Mouse (Mus musculus): ENCODE measurements at regions not wholly inside any gene's neighbourhood (a gene's known extent, or its start where the extent isn't known, plus 50 kb on each side); places are given as distances from the start of the nearest gene placed in this dataset.

DNA sequence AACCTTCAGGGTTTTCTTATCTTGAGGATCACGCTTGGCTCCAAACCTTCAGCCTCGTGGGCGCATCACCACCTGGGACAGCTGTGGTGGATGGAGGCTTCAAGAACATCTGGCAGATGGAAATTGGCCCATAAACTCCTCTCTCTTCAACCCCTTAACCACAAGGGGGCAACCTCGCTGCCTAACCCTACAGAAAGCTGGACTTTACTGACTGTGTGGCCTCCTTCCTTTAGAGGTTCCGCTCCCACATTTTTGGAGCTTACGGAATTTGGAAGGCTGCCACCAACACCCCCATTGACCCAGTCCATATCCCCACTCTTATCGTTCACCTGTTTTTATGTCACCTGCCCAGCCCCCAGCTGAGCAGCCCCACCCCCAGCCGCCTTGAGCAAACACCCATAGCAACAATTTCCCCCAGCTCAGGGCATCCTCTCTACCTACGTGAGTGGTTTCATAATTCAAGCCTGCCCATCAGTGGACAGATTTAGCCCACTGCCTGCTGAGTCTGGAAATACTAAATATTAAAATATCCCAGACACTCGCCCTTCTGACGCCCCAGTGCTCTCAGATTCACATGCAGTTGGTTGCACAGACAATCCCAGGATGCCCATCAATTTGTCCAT, 167.0 kb upstream of the Slc22a22 start:
- H3K4me1 ChIP-seq (replicated peaks): no peaks in the 10 kb centered on the region
- 49% methylated on average over 11 of the region's 11 CpGs for WGBS
- H3K27ac ChIP-seq: no peak overlapping the region
- no peaks in the 10 kb centered on the region for H3K27me3 ChIP-seq
- no peaks in the 10 kb centered on the region for H3K9me3 ChIP-seq (replicated peaks)
- no peak overlapping the region for H3K9ac ChIP-seq
- no peak for ATAC-seq (replicated peaks; ENCODE audit: insufficient number of reproducible peaks, insufficient read depth, low FRiP score, low read depth)
- H3K36me3 ChIP-seq: no peaks in the 10 kb centered on the region
- no peak overlapping the region for H3K4me3 ChIP-seq
- H3K4me2 ChIP-seq: no peak overlapping the region

DNA sequence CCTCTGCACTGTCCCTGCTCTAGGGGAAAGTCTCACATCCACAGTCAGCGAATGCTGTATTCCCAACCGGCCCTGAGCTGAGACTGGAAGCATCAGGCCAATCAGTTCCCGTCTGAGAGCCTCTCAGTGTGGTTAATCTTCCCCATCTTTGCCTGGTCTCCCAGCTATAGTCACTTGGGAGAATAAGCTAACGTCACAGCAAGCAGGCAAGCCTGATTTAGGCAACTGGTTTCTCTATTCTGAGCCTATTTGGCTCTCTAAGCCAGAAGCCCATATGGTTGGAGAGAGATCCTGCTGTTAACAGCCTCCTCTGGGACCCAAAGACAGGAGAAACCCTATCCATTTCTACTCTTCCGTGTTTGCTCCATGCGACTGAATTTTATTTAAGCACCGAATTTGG, 161.7 kb upstream of the Slc22a22 start:
- H3K4me3 ChIP-seq: no peak overlapping the region
- no peaks in the 10 kb centered on the region for H3K9me3 ChIP-seq (replicated peaks)
- no peaks in the 10 kb centered on the region; the same call in 1 of the 2 replicates for H3K27me3 ChIP-seq
- no peak overlapping the region for H3K9ac ChIP-seq
- no peaks in the 10 kb centered on the region for H3K4me1 ChIP-seq (replicated peaks)
- no peak overlapping the region for H3K4me2 ChIP-seq
- H3K27ac ChIP-seq: no peak overlapping the region
- no peaks in the 10 kb centered on the region for H3K36me3 ChIP-seq
- ATAC-seq (replicated peaks; ENCODE audit: insufficient number of reproducible peaks, insufficient read depth, low FRiP score, low read depth): no peak
- WGBS: 68% methylated on average over 7 of the region's 7 CpGs

DNA sequence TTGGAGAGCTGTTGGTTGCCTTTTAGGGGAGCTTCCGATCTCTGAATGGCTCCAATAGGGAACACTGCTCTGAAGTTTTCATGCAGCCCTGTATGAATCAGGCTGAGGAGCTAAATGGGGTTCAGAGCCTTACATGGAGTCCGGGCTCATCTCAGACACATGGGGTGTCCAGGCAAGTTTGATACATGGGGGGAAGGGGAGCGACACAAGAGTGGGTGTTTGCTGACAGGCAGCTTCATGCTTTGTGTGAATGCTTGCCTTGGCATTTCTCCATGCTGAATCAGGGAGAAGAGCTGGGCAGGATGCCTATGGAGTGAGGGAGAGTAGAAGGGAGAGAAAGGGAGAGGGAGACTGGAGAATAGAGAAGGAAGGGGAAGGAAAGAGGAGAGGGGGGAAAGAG, 155.6 kb upstream of the Slc22a22 start:
- no peak overlapping the region for H3K4me2 ChIP-seq
- H3K4me3 ChIP-seq: no peak overlapping the region
- no peaks in the 10 kb centered on the region for H3K4me1 ChIP-seq (replicated peaks)
- H3K9me3 ChIP-seq (replicated peaks): no peaks in the 10 kb centered on the region
- H3K36me3 ChIP-seq: no peaks in the 10 kb centered on the region
- WGBS: 68% methylated on average over 3 of the region's 3 CpGs
- no peak for ATAC-seq (replicated peaks; ENCODE audit: insufficient number of reproducible peaks, insufficient read depth, low FRiP score, low read depth)
- H3K27me3 ChIP-seq: no peaks in the 10 kb centered on the region
- no peak overlapping the region for H3K27ac ChIP-seq
- no peak overlapping the region for H3K9ac ChIP-seq

DNA sequence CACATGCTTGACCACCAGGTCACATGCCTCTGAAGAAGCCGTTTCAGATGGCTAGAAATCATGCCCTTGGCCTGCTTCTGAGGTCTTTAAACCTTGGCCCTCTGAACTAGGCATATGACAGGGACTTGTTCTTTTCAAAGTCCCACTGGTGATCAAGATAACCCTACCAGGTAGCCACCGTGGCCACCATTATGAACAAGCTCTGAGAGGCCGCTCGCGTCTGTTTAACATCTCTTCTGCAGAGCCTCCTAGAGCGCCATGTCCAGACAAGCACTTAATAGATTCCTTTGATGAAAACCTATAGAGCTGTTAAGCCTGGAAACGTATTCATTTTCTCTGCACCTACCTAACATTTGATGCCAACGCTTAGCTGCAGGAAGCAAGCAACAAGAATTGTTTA, 155.1 kb upstream of the Slc22a22 start:
- Histone ChIP-seq H3K4me3 (no peak overlapping the region), H3K27me3 (no peaks in the 10 kb centered on the region), H3K36me3 (no peaks in the 10 kb centered on the region), H3K4me2 (no peak overlapping the region), H3K9ac (no peak overlapping the region), H3K4me1 (replicated peaks) (no peaks in the 10 kb centered on the region), H3K9me3 (replicated peaks) (no peaks in the 10 kb centered on the region), H3K27ac (no peak overlapping the region)
- no peak for ATAC-seq (replicated peaks; ENCODE audit: insufficient number of reproducible peaks, insufficient read depth, low FRiP score, low read depth)
- 80% methylated on average over 8 of the region's 8 CpGs for WGBS

DNA sequence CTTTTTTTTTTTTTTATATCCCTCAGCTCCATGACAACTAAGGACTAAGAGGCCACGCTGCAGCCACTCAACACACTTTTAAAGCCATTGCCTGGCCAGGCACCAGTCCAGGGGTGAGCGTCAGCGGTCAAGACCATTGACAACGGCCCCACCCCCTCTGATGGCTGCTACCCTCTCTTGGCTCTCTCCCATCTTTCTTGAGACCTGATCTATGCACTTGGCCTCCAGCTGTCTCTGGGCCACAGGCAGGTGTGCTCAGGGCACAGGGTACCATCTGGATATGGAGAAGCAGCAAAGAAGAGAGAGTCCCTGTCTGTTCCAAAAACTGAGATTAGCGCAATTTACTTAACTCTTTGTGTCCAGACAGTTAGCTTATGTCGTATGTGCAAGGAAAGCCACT, 141.0 kb upstream of the Slc22a22 start:
- no peaks in the 10 kb centered on the region for H3K36me3 ChIP-seq
- H3K9me3 ChIP-seq (replicated peaks): no peaks in the 10 kb centered on the region
- WGBS: 67% methylated on average over 6 of the region's 6 CpGs
- H3K4me3 ChIP-seq: no peak overlapping the region
- H3K4me1 ChIP-seq (replicated peaks): no peaks in the 10 kb centered on the region
- no peaks in the 10 kb centered on the region for H3K27me3 ChIP-seq
- H3K4me2 ChIP-seq: no peak overlapping the region
- ATAC-seq (replicated peaks; ENCODE audit: insufficient number of reproducible peaks, insufficient read depth, low FRiP score, low read depth): 0 out of 2 replicates have a peak, but pooled peaks have one; percentile 31
- H3K9ac ChIP-seq: no peak overlapping the region
- H3K27ac ChIP-seq: no peak overlapping the region

DNA sequence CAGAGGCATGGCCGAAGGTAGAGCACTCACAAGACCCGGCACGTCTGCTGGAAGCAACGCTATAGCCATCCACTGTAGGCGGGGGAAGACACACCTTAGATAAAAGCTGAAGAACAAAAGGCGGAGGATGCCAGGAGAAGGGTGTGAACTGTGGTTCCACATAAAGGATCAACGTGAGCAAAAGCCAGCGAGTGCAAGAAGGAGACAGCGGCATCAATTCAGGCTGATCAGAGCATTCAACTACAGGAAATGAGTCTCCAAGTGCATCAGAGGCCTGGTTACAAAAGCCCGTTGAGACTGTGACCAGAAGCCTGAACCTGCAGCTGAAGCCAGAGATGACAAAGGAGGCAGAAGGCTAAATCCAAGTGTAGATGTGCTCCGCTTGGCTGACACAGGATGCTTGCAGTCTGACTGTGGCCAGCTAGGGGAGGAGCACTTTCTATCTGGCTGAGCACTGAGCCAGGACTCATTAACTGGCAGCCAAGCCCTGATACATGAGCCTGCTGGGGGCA, 139.5 kb upstream of the Slc22a22 start:
- no peak overlapping the region for H3K4me2 ChIP-seq
- no peak overlapping the region for H3K27ac ChIP-seq
- no peaks in the 10 kb centered on the region for H3K36me3 ChIP-seq
- no peaks in the 10 kb centered on the region for H3K4me1 ChIP-seq (replicated peaks)
- ATAC-seq (replicated peaks; ENCODE audit: insufficient number of reproducible peaks, insufficient read depth, low FRiP score, low read depth): no peak
- H3K9me3 ChIP-seq (replicated peaks): no peaks in the 10 kb centered on the region
- WGBS: 55% methylated on average over 11 of the region's 11 CpGs
- no peak overlapping the region for H3K9ac ChIP-seq
- H3K4me3 ChIP-seq: no peak overlapping the region
- no peaks in the 10 kb centered on the region for H3K27me3 ChIP-seq

DNA sequence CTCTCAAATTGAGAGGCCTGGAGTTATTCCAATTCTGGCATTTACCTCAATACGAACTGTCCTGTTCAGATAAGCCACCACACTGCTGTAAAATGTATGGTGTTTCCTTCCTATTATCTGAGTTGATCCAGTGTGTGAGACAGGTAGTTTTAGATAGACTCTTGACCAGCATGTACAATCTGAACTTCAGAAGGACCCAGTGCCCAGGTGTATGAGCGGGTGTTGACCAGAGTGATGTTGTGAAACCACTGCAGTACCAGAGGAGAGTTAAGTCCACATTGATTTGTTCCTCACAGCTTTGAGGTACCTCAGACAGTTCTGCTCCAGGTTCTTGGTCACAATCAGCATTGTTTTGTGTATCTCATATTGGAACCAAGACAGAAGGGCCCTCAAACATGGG, 132.6 kb upstream of the Slc22a22 start:
- no peaks in the 10 kb centered on the region for H3K4me1 ChIP-seq (replicated peaks)
- WGBS: 90% methylated on average over 2 of the region's 2 CpGs
- no peaks in the 10 kb centered on the region for H3K9me3 ChIP-seq (replicated peaks)
- H3K36me3 ChIP-seq: no peaks in the 10 kb centered on the region
- no peaks in the 10 kb centered on the region for H3K27me3 ChIP-seq
- ATAC-seq (replicated peaks; ENCODE audit: insufficient number of reproducible peaks, insufficient read depth, low FRiP score, low read depth): no peak
- no peak overlapping the region for H3K27ac ChIP-seq
- H3K4me2 ChIP-seq: no peak overlapping the region
- no peak overlapping the region for H3K4me3 ChIP-seq
- no peak overlapping the region for H3K9ac ChIP-seq

DNA sequence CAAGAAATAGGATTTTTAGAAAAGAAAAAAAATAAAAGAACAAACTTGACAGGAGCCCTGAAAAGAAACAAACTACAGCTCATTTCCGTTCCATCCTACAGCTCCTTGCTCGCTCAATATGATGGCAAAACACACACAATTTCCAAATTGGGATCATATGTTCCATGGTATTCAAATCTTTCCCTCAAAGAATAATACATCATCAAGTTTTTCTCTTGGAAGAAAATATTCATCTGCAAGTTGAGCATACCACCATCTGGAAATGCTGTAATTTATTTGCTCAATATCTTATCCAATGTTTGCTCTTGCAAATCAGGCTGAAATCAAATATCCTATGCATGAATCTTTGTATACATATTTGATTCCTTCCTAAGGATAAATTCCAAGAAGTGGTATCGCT, 131.1 kb upstream of the Slc22a22 start:
- Histone ChIP-seq H3K27ac (no peak overlapping the region), H3K4me3 (no peak overlapping the region), H3K27me3 (no peaks in the 10 kb centered on the region), H3K36me3 (no peaks in the 10 kb centered on the region), H3K9me3 (replicated peaks) (no peaks in the 10 kb centered on the region), H3K9ac (no peak overlapping the region), H3K4me2 (no peak overlapping the region), H3K4me1 (replicated peaks) (no peaks in the 10 kb centered on the region)
- WGBS: 79% methylated on average over 3 of the region's 3 CpGs
- ATAC-seq (replicated peaks; ENCODE audit: insufficient number of reproducible peaks, insufficient read depth, low FRiP score, low read depth): no peak

DNA sequence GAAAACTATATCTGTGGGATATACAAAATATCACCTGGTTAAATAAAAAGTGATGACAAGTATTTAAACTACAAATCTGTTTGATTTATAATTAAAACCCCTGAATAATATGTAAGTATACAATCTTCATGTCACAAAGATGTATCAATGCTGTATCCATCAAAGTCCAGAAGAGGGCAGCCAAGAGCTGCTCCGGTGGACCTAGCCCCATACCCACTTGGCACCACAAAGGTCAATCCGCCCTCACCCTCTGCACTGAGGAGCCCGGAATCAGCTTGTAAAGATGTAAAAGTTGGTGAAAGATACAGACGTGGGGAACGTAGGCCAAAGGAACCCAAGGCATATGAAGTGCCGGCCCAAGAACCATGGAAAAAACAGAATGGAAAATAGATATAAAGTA, 123.1 kb upstream of the Slc22a22 start:
- Histone ChIP-seq H3K9me3 (replicated peaks) (no peaks in the 10 kb centered on the region), H3K9ac (no peak overlapping the region), H3K36me3 (no peaks in the 10 kb centered on the region), H3K27ac (no peak overlapping the region), H3K4me2 (no peak overlapping the region), H3K4me3 (no peak overlapping the region), H3K27me3 (no peaks in the 10 kb centered on the region), H3K4me1 (replicated peaks) (no peaks in the 10 kb centered on the region)
- WGBS: 17% methylated on average over 6 of the region's 6 CpGs
- no peak for ATAC-seq (replicated peaks; ENCODE audit: insufficient number of reproducible peaks, insufficient read depth, low FRiP score, low read depth)

DNA sequence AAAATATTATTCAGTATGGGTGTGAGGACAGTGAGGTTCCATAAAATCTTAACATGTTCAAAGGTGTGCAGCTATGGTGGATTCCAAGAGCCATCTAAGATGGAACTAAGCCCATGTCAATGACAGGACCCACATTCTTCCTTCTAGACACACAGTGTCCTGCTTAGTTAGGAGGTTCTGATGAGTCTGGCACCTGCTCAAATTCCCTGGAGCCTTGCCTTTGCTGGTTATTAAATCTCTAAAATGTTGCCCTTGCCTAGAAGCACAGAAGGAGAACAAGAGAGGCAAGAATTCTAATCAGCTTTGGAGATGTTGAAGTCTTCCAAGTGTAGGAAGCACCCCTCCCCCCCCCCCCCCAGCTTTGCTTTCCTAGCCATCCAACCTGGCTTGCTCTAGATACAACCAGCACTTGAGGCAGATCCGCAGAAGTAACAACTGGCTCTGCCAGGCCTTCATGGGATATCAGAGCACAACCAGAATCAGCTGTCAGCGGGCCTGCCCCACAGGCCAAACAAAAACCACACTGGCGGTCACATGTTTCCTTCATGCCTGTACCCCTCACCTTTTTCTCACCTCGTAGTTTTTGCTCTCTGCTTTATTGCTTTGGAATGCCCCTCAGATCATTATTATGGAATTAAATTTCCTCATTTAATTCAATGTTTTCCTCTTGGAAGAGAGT, 116.0 kb upstream of the Slc22a22 start:
- WGBS: 57% methylated on average over 4 of the region's 4 CpGs

DNA sequence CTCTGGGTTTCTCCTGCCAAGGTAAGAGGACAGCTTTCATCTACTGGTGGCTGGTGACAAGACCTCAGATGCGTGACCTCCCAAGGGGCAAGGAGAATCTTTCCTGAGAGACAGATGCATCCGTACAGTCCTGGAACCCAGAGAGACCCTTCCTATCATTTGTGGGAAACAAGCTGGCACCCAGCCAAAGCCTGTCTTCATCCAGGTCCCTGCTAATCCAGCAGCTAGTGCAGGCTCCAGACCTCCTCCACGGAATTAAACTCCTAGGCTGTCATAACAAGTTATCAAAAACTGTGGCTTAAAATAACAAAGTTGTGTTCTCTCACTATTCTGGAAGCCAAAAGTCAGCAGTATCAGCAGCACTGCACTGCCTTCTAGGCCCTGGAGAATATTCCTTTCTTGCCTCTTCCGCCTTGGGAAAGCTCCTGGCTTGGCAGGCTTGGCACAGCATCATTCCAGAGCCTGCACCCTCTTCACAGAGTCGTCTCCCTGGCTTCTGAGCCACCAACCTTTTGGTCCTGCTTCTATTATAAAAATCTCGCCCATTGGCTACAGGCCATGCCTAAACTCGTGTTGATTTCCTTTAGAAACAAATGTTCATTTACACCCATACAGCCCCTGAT, 113.3 kb upstream of the Slc22a22 start:
- Histone ChIP-seq H3K27ac (no peak overlapping the region), H3K9me3 (replicated peaks) (no peaks in the 10 kb centered on the region), H3K9ac (no peak overlapping the region), H3K4me3 (no peak overlapping the region), H3K27me3 (no peaks in the 10 kb centered on the region), H3K4me1 (replicated peaks) (peaks cover 19% of the 10 kb centered on the region), H3K36me3 (no peaks in the 10 kb centered on the region), H3K4me2 (no peak overlapping the region)
- ATAC-seq (replicated peaks; ENCODE audit: insufficient number of reproducible peaks, insufficient read depth, low FRiP score, low read depth): 0 out of 2 replicates have a peak, but pooled peaks have one; percentile 25
- 25% methylated on average over 7 of the region's 7 CpGs for WGBS

More for the DNA sequence above, 116.0 kb upstream of the Slc22a22 start:
- no peak overlapping the region for H3K4me3 ChIP-seq
- H3K27ac ChIP-seq: no peak overlapping the region
- H3K36me3 ChIP-seq: no peaks in the 10 kb centered on the region
- no peaks in the 10 kb centered on the region for H3K9me3 ChIP-seq (replicated peaks)
- H3K4me2 ChIP-seq: no peak overlapping the region
- no peak overlapping the region for H3K9ac ChIP-seq
- H3K27me3 ChIP-seq: no peaks in the 10 kb centered on the region
- H3K4me1 ChIP-seq (replicated peaks): peaks cover 19% of the 10 kb centered on the region
- ATAC-seq (replicated peaks; ENCODE audit: insufficient number of reproducible peaks, insufficient read depth, low FRiP score, low read depth): no peak

Data from heart, embryonic 15.5 days (tissue).